Mouse (Mus musculus) spleen, postnatal 0 days (tissue): ENCODE measurements around the gene Hk1. TPM values are rescaled to one million over a fixed set of nuclear protein-coding genes. Genes with fewer than 3 reads are reported as not detected.

Source experiments
- polyA plus RNA-seq: library from polyadenylated mRNA; unstranded; fragments of >200 nt; fragmentation: Nextera tagmentation; extraction: Ambion mirVana; gene quantifications from 2 replicates; pipeline ENCODE4 v1.2.1, GENCODE M21; 2015

Gene Hk1
- 74.6 and 83.2 TPM in 2 replicates for polyA plus RNA-seq

DNA sequence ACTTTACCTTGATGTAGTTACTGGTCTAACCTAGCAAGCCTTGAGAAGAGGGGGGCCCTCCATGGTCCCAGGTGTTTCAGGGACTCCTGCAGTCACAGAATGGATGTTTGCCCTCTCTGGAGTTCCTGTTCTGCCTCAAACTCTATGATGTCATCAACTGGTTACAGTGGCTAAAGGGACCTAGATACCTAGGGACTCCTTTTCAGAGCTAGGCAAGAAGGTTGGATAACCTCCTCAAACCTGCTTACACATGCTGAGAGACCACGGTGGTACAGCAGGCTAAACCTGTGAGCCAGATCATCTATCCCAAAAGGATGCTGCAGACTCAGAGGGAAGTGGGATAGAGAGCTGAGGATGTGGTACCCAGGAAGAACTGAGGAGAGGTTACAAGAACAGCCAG, at the start of gene Hk1:
TSS of gene Hk1 (minus strand) at position 101 of the 400 bp plus-strand sequence.

DNA sequence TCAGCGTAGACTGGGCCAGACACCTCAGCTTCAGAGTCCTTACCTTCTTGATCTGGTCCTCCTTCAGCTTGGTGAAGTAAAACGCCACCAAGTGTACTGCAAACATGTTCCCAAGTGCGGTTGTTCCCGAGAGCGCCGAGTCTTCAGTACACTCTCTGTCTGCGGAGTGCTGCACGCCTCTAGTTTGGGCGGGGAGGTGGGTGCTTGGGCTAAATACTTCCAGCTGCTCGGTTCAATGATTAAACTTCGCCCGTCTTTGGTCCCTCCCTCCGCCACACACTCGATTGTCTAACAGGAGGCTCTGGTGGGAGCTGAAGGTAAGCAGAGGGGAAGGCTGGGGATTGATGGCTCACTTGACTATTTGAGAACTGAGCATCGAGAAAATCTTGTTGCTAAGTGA, 42.5 kb upstream of the Hk1 start, which contains the start of gene Hkdc1:
TSS of gene Hkdc1 (minus strand) at position 237 of the 400 bp plus-strand sequence.

DNA sequence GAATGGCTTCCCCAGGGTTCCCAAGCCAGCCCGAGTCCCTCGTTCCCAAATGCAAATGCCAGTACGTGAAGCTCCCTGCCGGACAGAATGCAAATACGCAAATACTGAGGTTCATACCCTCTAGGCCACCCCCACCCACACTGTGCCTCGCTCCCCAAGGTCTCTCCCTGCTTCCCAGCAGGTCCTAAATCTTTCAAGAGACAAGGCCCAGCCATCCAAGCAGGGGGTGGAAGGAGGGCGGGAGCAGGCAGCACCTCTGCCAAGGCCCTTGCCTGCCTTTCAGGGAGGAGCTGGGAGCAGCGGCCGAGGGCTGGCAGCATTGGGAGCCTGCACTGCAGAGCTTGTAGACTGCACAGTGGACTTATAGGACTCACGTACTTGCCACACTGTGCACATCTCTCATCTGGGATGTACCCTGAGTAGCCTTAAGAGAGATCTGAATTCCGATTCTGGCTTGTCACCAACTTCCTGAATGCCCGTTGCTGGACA, 127.7 kb downstream of the Hk1 start, which contains the start of gene Tacr2:
TSS of gene Tacr2 (plus strand) at position 439 of the 489 bp plus-strand sequence.

DNA sequence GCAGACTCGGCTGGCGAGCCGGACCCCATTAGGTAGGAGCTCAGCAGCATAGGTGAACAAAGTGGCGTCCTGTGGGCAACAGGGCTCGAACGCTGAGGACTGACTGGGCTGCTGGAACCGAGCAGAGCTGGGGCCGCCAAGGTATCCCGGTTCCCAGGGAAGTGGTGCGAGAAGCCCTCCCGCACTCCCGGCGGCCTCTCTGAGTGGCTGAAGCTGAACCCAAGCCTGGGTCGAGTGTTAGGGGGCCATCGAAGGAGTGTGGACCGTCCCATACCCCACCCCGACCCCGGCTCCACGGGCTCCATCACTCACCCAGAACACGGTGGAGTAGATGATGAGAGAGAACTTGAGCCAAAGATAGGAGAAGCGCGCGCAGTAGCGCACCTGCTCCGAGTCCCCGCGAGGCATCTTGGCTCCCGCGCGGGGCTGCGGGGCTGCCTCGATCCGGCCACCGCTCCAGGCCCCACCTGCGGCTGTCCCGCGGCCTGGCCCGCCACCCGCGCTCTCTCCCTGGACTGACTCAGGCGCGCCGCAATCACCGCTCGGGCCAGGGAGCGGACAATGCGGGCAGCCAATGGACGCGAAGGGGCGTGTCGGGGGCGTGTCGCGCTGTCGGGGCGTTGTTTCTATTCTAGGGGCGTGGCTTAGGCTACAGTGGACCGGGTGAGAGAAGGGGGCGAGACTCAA, 148.9 kb downstream of the Hk1 start, which contains the start of gene Tspan15:
TSS of gene Tspan15 (minus strand) at position 544 of the 687 bp plus-strand sequence.

Other genes starting within 250 kb of the Hk1 start
- not detected in 2 replicates for gene Neurog3, start 246.8 kb downstream of the Hk1 start, polyA plus RNA-seq
- 1.2 and 1.4 TPM in 2 replicates for gene Fam241b, start 236.0 kb downstream of the Hk1 start, polyA plus RNA-seq
- gene Tspan15, start 148.7 kb downstream of the Hk1 start, polyA plus RNA-seq: 25.9 and 30.0 TPM in 2 replicates
- 0.26 and 0.34 TPM in 2 replicates for gene Tacr2, start 127.5 kb downstream of the Hk1 start, polyA plus RNA-seq
- not detected in 2 replicates for gene Hkdc1, start 42.6 kb upstream of the Hk1 start, polyA plus RNA-seq
- gene 4930507D05Rik, start 69.6 kb upstream of the Hk1 start, polyA plus RNA-seq: 0.25 and 0.26 TPM in 2 replicates
- 14.1 and 14.2 TPM in 2 replicates for gene Supv3l1, start 69.8 kb upstream of the Hk1 start, polyA plus RNA-seq
- 39.8 and 47.1 TPM in 2 replicates for gene Vps26a, start 106.9 kb upstream of the Hk1 start, polyA plus RNA-seq
- 247 and 302 TPM in 2 replicates for gene Srgn, start 147.5 kb upstream of the Hk1 start, polyA plus RNA-seq
- gene Kif1bp, start 198.5 kb upstream of the Hk1 start, polyA plus RNA-seq: 13.6 and 14.9 TPM in 2 replicates
- 20.0 and 20.6 TPM in 2 replicates for gene Ddx21, start 222.4 kb upstream of the Hk1 start, polyA plus RNA-seq